Mouse (Mus musculus) olfactory bulb, adult 2 months (tissue): Measurements from ENCODE around the gene Rab14. TPM values are rescaled to one million over a fixed set of nuclear protein-coding genes. Genes with fewer than 3 reads are reported as not detected.

Experiments used
- H3K27ac ChIP-seq: fragments of 200-500 bp; 2 replicates; pipeline ENCODE4 v1.5.1; 2012; ENCODE audit warnings: low read depth, low read length; ENCODE audit not compliant: insufficient read depth
- H3K4me1 ChIP-seq: fragments of 200-500 bp; 2 replicates; pipeline ENCODE4 v1.6.1; 2012; ENCODE audit warnings: low read length; ENCODE audit not compliant: control insufficient read depth, insufficient read depth
- H3K4me3 ChIP-seq: fragments of 200-500 bp; 2 replicates; pipeline ENCODE4 v1.5.1; 2012; ENCODE audit warnings: mild to moderate bottlenecking, low read depth, low read length, moderate library complexity; ENCODE audit not compliant: insufficient read depth
- CTCF ChIP-seq: fragments of 200-500 bp; IDR thresholded peaks from 2 replicates; pipeline ENCODE4 v1.5.1; 2012; ENCODE audit warnings: low read depth, mild to moderate bottlenecking, low read length, moderate library complexity; ENCODE audit not compliant: insufficient read depth
- POLR2A ChIP-seq: fragments of 200-500 bp; IDR thresholded peaks from 2 replicates; pipeline ENCODE4 v1.6.1; 2012; ENCODE audit warnings: mild to moderate bottlenecking, low read depth, low read length, moderate library complexity; ENCODE audit not compliant: insufficient read depth
- WGBS: fragments of 180-500 bp; shearing (Covaris S2); methylation state at CpG from one replicate; pipeline ENCODE4 v1.1.7; 2018; 5-methylcytosine and 5-hydroxymethylcytosine counted together
- polyA plus RNA-seq: library from polyadenylated mRNA; stranded (reverse); fragments of >200 nt; gene quantifications from 2 replicates; pipeline ENCODE4 v1.2.4, GENCODE M21; 2012; ENCODE audit warnings: low replicate concordance; ENCODE audit not compliant: missing spikeins, insufficient read depth, insufficient read length

The Rab14 gene
- polyA plus RNA-seq, 1 experiment: 306 TPM

DNA sequence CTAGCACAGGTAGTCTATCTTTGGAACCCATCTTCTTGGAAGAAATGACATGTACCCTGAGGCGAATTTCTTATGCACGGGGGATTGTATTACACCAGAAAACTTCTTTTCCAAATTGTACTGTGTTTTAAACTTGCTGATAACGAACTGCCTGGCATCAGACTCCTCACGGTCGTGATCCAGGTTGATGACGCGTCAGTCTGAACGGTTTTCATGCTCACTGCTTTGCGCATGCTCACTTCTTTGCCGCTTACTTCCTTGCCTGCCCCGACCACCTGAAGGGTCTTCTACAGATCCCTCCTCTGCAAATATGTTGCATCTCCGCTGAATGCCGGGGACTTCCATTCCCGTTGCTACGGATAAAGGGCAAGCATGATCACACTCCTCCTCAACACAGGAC is 23.4 kb upstream of the Rab14 start:
- no peak overlapping the region for H3K27ac ChIP-seq
- H3K4me3 ChIP-seq: no peak overlapping the region
- TF ChIP-seq CTCF (no peak), POLR2A (no peak)
- WGBS: 95% methylated on average over 15 of the region's 15 CpGs
- H3K4me1 ChIP-seq: no peaks in the 10 kb centered on the region

DNA sequence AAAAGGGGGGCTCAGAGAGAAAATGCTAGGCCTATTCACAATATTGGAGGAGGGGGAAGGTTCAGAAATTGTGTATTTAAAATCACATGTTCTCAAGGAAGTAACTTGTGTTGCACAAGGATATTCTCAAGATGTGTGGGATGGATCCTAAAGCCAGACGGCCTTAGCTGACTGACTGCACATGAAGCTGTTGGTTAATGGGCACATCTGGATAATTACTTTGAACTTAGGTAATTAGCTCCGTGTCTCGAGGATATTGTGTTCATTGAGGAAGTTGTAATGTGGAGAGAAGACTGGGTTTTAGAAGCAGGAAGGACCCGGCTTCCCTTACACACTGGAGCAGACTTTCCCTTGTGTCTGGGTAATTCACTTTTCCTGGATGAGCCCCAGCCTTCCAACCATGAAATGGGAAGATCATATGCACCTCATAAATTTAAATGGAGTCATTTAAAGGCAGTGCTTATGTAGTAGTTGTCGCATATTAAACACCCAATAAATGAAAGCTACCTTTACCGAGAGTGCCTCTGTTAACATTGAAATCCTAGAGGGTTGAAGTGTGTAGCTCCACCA is 22.0 kb upstream of the Rab14 start:
- Histone ChIP-seq H3K4me1 (no peaks in the 10 kb centered on the region), H3K4me3 (no peak overlapping the region), H3K27ac (no peak overlapping the region)
- WGBS: 71% methylated on average over 6 of the region's 6 CpGs
- TF ChIP-seq CTCF (no peak), POLR2A (no peak)

DNA sequence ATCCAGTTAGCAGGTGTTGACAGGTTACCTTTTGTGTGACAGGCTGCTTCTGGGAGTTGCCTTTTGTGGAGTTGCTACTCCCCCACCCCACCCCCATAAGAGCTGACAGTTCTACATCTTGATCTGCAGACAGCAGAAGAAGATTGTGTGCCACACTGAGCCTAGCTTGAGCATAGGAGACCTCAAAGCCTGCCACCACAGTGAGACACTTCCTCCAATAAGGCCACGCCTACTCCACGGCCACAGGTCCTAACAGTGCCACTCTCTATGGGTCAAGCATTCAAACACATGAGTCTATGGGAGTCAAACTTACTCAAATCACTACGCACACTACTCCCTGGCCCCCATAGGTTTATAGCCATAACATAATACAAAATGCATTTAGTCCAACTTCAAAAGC is 17.8 kb upstream of the Rab14 start:
- H3K4me1 ChIP-seq: peaks cover 4% of the 10 kb centered on the region; the same call in 1 of the 2 replicates
- H3K27ac ChIP-seq: no peak overlapping the region
- no peak overlapping the region for H3K4me3 ChIP-seq
- TF ChIP-seq CTCF (no peak), POLR2A (no peak)
- WGBS: 99% methylated on average over 3 of the region's 3 CpGs

DNA sequence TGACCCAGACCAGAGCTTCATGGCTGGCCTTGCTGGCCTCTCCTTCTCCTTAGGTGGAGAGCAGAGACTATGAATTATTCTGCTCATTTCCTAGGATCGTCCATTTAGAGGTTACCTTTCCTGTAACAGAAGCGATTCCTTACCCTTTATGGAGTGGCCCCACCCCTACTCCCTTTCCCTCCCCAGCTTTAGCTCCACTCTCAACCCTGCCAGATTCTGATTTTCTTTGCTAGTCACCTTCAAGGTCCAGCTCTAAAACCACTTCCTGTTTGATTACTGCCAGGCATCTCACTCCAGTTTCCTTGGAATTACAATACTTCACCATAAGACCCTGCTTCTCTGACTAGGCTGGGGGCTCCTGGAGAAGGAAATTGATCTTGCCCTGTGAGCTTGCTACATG is 15.8 kb upstream of the Rab14 start:
- Histone ChIP-seq H3K4me1 (peaks cover 4% of the 10 kb centered on the region; the same call in 1 of the 2 replicates), H3K27ac (no peak overlapping the region), H3K4me3 (no peak overlapping the region)
- 89% methylated on average over 2 of the region's 2 CpGs for WGBS
- TF ChIP-seq CTCF: no peak
- TF ChIP-seq POLR2A: no peak

DNA sequence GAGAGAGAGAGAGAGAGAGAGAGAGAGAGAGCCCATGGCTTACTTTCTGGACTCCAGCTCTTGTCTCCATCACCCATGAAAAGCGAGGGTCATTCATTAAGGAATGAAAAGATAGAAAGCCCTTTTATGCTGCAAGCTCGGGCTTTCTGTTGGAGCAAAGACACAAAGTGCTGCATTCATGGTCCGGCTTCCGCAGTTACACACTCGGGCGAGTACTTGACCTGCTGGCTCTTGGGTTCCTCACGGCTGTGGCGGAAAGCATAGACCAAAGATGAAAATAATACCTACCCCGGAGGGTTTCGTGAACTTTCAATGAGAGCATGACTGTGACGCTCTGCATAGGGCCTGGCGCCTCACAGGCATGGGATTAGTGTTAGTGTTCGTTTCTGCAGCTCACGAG is 14.4 kb upstream of the Rab14 start:
- WGBS: 67% methylated on average over 14 of the region's 14 CpGs

DNA sequence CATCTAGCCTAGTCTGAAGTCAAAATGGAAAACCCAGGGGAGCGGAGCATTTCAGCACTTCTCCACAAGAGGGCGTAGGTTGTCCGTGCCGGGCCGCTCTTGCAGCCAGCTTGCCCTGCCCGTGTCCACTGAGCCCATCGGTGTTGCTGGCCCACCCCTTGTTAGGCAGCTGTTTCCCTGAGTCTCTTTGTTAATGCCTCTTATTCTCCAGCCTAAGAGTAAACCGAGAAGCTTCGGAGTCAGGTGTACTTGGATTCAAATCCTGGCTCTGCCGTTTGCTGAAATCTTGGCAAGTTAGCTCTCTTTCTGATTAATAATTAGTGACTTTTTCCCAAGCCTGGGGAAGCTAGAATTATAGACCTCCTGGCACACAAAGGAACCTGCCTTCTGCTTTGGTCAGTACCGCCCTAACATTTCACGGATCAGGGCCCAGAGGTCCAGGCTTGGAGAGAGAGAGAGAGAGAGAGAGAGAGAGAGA is 14.0 kb upstream of the Rab14 start:
- H3K4me1 ChIP-seq: peaks cover 4% of the 10 kb centered on the region; the same call in 1 of the 2 replicates
- 7% methylated on average over 12 of the region's 12 CpGs for WGBS
- peak; percentile 95 for TF ChIP-seq CTCF
- TF ChIP-seq POLR2A: no peak
- H3K4me3 ChIP-seq: no peak overlapping the region
- H3K27ac ChIP-seq: no peak overlapping the region

More for the DNA sequence above, 14.4 kb upstream of the Rab14 start:
- H3K4me1 ChIP-seq: peaks cover 4% of the 10 kb centered on the region; the same call in 1 of the 2 replicates
- H3K27ac ChIP-seq: peak overlapping the region; percentile 20; the same call in 1 of the 2 replicates
- H3K4me3 ChIP-seq: no peak overlapping the region
- TF ChIP-seq CTCF (no peak), POLR2A (no peak)

DNA sequence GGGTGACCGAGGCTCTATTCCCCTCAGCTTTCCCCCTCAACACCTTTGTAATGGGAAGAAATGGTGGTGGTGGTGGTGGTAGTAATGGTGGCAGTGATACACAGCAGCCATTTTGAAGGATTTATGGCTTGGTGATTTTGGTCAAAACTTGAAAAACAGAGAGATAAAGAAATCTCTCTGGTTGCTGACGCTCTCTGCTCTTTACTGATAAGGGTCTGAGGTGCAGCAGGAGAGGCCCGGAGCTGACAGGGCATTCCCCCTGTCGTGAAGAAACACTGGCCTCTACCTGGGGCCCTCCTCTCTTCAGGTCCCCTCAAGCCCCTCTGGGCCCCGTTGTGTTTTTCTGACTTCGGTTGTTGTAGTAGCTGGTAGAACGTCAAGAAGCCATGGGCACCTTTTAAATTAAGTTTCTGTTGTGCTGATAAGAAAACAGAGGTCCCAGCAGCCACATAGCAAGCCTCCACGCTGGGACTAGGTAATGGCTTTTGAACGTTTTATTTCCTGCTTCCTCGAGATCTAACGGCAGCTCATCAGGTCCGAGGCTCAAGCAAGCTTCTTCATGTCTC is 12.5 kb upstream of the Rab14 start:
- 94% methylated on average over 12 of the region's 12 CpGs for whole genome bisulfite sequencing
- H3K27ac ChIP-seq: no peak overlapping the region
- TF ChIP-seq CTCF (no peak), POLR2A (no peak)
- H3K4me3 ChIP-seq: no peak overlapping the region
- peaks cover 4% of the 10 kb centered on the region; the same call in 1 of the 2 replicates for H3K4me1 ChIP-seq

DNA sequence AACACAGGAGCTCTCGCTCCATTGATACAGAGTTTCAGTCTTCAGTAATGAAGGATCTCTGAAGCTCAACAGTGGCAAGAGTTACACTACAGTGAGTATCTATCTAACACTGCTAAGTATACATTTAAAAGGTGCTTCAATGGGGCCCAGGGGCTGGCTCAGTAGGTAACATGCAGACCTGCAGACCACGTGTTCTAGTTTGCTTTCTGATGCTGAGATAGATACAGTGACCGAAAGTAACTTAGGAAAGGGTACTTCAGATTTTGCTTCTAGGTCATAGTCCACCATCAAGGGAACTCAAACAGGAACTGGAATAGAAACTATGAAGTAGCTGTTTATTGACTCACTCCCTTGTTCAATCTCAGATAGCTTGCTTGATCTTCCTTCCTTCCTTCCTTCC is 10.8 kb upstream of the Rab14 start:
- Histone ChIP-seq H3K4me3 (no peak overlapping the region), H3K27ac (no peak overlapping the region), H3K4me1 (peaks cover 4% of the 10 kb centered on the region; the same call in 1 of the 2 replicates)
- WGBS: 89% methylated on average over 3 of the region's 3 CpGs
- no peak for TF ChIP-seq POLR2A
- TF ChIP-seq CTCF: no peak

DNA sequence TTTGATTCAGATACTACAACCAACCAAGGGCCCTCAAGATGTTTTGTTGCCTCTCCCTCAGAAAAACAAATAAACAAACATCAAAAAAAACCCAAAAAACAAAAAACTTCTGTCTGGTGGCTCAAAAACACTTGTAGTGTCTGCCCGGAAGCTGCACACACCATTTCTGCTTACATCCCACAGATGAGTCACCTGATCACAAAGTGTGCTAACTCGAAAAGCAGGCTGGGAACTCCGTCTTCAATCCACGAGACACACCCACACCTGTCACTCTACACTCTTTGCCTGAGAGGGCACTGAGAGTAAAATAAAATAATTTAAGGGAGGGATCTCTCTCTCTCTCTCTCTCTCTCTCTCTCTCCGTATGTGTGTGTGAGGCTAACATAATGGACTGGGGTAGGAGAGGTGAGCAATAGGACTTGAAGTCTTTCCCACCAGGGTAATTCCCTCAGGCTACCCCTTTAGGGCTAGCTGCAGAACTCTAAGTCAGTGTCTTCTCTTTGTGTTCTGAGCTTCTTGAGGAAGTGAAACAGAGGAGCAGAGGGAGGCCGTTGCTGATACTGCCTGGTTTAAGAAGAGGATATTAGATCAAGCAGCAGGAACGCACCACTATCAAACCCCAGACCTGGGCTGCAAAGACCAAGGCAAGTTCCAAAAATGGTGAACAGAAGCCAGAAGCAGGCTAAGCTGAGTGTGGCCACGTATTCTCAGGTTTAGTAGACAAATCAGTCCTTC is 8.2 kb upstream of the Rab14 start:
- no peak overlapping the region for H3K27ac ChIP-seq
- 67% methylated on average over 8 of the region's 8 CpGs for WGBS
- TF ChIP-seq POLR2A (no peak), CTCF (no peak)
- no peak overlapping the region for H3K4me3 ChIP-seq
- H3K4me1 ChIP-seq: no peaks in the 10 kb centered on the region
